Mouse (Mus musculus) small intestine, adult 10 weeks (tissue): ENCODE results near the gene Comtd1. TPM values are rescaled to one million over a fixed set of nuclear protein-coding genes. Genes with fewer than 3 reads are reported as not detected.

ENCODE experiments used
- polyA plus RNA-seq: library from polyadenylated mRNA; stranded (reverse); fragments of 350-450 nt; fragmentation: Illumina TruSeq; extraction: RNeasy Lipid Tissue Mini Kit (QIAGEN cat#74804); gene quantifications from one replicate; pipeline ENCODE4 v1.2.3, GENCODE M21; 2014; ENCODE audit warnings: low replicate concordance

Gene Comtd1
- polyA plus RNA-seq: not detected

GRCm38 (mm10) chr14:21848166-21849154 lies at the start of gene Comtd1:
Gene Comtd1, minus strand, starts transcription at chr14:21848977.

DNA sequence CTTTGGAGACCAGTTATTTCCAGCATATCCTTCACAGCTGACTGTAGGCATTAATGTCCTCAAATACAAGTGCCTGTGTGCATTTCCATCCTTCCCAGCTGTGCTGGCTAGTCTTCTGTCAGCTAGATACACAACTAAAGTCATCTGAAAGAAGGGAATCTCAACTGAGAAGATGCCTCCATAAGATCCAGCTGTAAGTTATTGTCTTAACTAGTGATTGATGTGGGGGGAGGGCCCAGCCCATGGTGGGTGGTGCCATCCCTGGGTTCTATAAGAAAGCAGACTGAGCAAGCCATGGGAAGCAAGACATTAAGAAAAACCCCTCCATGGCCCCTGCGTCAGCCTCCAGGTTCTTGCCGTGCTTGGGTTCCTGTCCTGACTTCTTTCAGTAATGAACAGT lies 23.8 kb downstream of the Comtd1 start, which contains the start of gene Vdac2:
Gene Vdac2 (plus strand): TSS at position 301 of the 400 bp plus-strand sequence.

Other genes with a start within 250 kb of the Comtd1 start
- gene Dupd1, start 134.4 kb downstream of the Comtd1 start, polyA plus RNA-seq: not detected
- gene Samd8, start 98.4 kb downstream of the Comtd1 start, polyA plus RNA-seq: 75.0 TPM
- not detected for gene Dusp13, start 97.8 kb downstream of the Comtd1 start, polyA plus RNA-seq
- gene Vdac2, start 23.7 kb downstream of the Comtd1 start, polyA plus RNA-seq: 700 TPM
- 5.7 TPM for gene Zfp503, start 140.6 kb upstream of the Comtd1 start, polyA plus RNA-seq
- gene Lrmda, start 170.7 kb upstream of the Comtd1 start, polyA plus RNA-seq: not detected